Mouse (Mus musculus): ENCODE measurements around the gene Kdm6b. TPM values are rescaled to one million over a fixed set of nuclear protein-coding genes. Genes with fewer than 3 reads are reported as not detected.

Kdm6b gene
- polyA plus RNA-seq, 1 experiment = 10.5 TPM

- DNase-seq = no peak
- peaks cover 31% of the 10 kb centered on the region; the same call in 1 of the 2 replicates for H3K4me1 ChIP-seq (ENCODE audit: control insufficient read depth, insufficient read depth, low read length)
- no peak overlapping the region for H3K27ac ChIP-seq (ENCODE audit: insufficient read depth, low read depth, low read length)
- 77% methylated on average over 7 of the region's 7 CpGs for WGBS
- TF ChIP-seq CTCF (conservative IDR thresholded peaks at IDR 0.05; ENCODE audit: insufficient read depth, insufficient read length, low read depth, low read length) (no peak), POLR2A (IDR thresholded peaks at IDR 0.05; ENCODE audit: low read depth, low read length) (no peak)
- H3K27me3 ChIP-seq (replicated peaks; ENCODE audit: control insufficient read depth, insufficient read depth, low read length) = no peaks in the 10 kb centered on the region
- H3K36me3 ChIP-seq (ENCODE audit: control insufficient read depth, insufficient read depth, low read length) = no peaks in the 10 kb centered on the region
- no peak overlapping the region for H3K4me3 ChIP-seq (ENCODE audit: insufficient read depth, low read depth, low read length)
Observed at GRCm38 (mm10) chr11:69386758-69387157, 26.7 kb downstream of the Kdm6b start.

- peak; percentile 94 for DNase-seq
- H3K27ac ChIP-seq (ENCODE audit: insufficient read depth, low read depth, low read length) = peak overlapping the region; percentile 34; the same call in 1 of the 2 replicates
- no peaks in the 10 kb centered on the region for H3K27me3 ChIP-seq (replicated peaks; ENCODE audit: control insufficient read depth, insufficient read depth, low read length)
- H3K4me1 ChIP-seq (ENCODE audit: control insufficient read depth, insufficient read depth, low read length) = peaks cover 36% of the 10 kb centered on the region; the same call in 1 of the 2 replicates
- WGBS = 52% methylated on average over 6 of the region's 6 CpGs
- H3K4me3 ChIP-seq (ENCODE audit: insufficient read depth, low read depth, low read length) = no peak overlapping the region
- H3K36me3 ChIP-seq (ENCODE audit: control insufficient read depth, insufficient read depth, low read length) = no peaks in the 10 kb centered on the region
- TF ChIP-seq CTCF (conservative IDR thresholded peaks at IDR 0.05; ENCODE audit: insufficient read depth, insufficient read length, low read depth, low read length) (no peak), POLR2A (IDR thresholded peaks at IDR 0.05; ENCODE audit: low read depth, low read length) (no peak)
Observed at GRCm38 (mm10) chr11:69384979-69385378, 28.5 kb downstream of the Kdm6b start.

GRCm38 (mm10) chr11:69382478-69383105 is 30.9 kb downstream of the Kdm6b start:
- Histone ChIP-seq H3K36me3 (ENCODE audit: control insufficient read depth, insufficient read depth, low read length) (no peaks in the 10 kb centered on the region), H3K4me1 (ENCODE audit: control insufficient read depth, insufficient read depth, low read length) (peaks cover 31% of the 10 kb centered on the region; the same call in 1 of the 2 replicates), H3K4me3 (ENCODE audit: insufficient read depth, low read depth, low read length) (no peak overlapping the region), H3K27ac (ENCODE audit: insufficient read depth, low read depth, low read length) (no peak overlapping the region; the same call in 1 of the 2 replicates), H3K27me3 (replicated peaks; ENCODE audit: control insufficient read depth, insufficient read depth, low read length) (no peaks in the 10 kb centered on the region)
- TF ChIP-seq POLR2A (IDR thresholded peaks at IDR 0.05; ENCODE audit: low read depth, low read length) (no peak), CTCF (conservative IDR thresholded peaks at IDR 0.05; ENCODE audit: insufficient read depth, insufficient read length, low read depth, low read length) (no peak)
- DNase-seq = no peak
- WGBS = 44% methylated on average over 10 of the region's 10 CpGs

GRCm38 (mm10) chr11:69381356-69381755 is 32.1 kb downstream of the Kdm6b start:
- Histone ChIP-seq H3K4me3 (ENCODE audit: insufficient read depth, low read depth, low read length) (no peak overlapping the region), H3K36me3 (ENCODE audit: control insufficient read depth, insufficient read depth, low read length) (no peaks in the 10 kb centered on the region), H3K4me1 (ENCODE audit: control insufficient read depth, insufficient read depth, low read length) (peaks cover 34% of the 10 kb centered on the region; the same call in 1 of the 2 replicates), H3K27me3 (replicated peaks; ENCODE audit: control insufficient read depth, insufficient read depth, low read length) (no peaks in the 10 kb centered on the region), H3K27ac (ENCODE audit: insufficient read depth, low read depth, low read length) (no peak overlapping the region)
- peak; percentile 60 for DNase-seq
- TF ChIP-seq POLR2A (IDR thresholded peaks at IDR 0.05; ENCODE audit: low read depth, low read length) (no peak), CTCF (conservative IDR thresholded peaks at IDR 0.05; ENCODE audit: insufficient read depth, insufficient read length, low read depth, low read length) (no peak)
- WGBS = 75% methylated on average over 6 of the region's 6 CpGs

- no peak overlapping the region for H3K4me3 ChIP-seq (ENCODE audit: insufficient read depth, low read depth, low read length)
Observed at GRCm38 (mm10) chr11:69379600-69379999, 33.9 kb downstream of the Kdm6b start.

GRCm38 (mm10) chr11:69377766-69378165 is 35.7 kb downstream of the Kdm6b start:
- TF ChIP-seq POLR2A (IDR thresholded peaks at IDR 0.05; ENCODE audit: low read depth, low read length) (no peak), CTCF (conservative IDR thresholded peaks at IDR 0.05; ENCODE audit: insufficient read depth, insufficient read length, low read depth, low read length) (no peak)
- DNase-seq = peak; percentile 90
- no peak overlapping the region for H3K4me3 ChIP-seq (ENCODE audit: insufficient read depth, low read depth, low read length)
- H3K4me1 ChIP-seq (ENCODE audit: control insufficient read depth, insufficient read depth, low read length) = peaks cover 14% of the 10 kb centered on the region; the same call in 1 of the 2 replicates
- H3K27ac ChIP-seq (ENCODE audit: insufficient read depth, low read depth, low read length) = peak overlapping the region; percentile 84
- WGBS = 46% methylated on average over 3 of the region's 3 CpGs
- no peaks in the 10 kb centered on the region for H3K27me3 ChIP-seq (replicated peaks; ENCODE audit: control insufficient read depth, insufficient read depth, low read length)
- no peaks in the 10 kb centered on the region for H3K36me3 ChIP-seq (ENCODE audit: control insufficient read depth, insufficient read depth, low read length)

More at GRCm38 (mm10) chr11:69379600-69379999, 33.9 kb downstream of the Kdm6b start:
- Histone ChIP-seq H3K4me1 (ENCODE audit: control insufficient read depth, insufficient read depth, low read length) (peaks cover 25% of the 10 kb centered on the region; the same call in 1 of the 2 replicates), H3K36me3 (ENCODE audit: control insufficient read depth, insufficient read depth, low read length) (no peaks in the 10 kb centered on the region), H3K27me3 (replicated peaks; ENCODE audit: control insufficient read depth, insufficient read depth, low read length) (no peaks in the 10 kb centered on the region), H3K27ac (ENCODE audit: insufficient read depth, low read depth, low read length) (no peak overlapping the region)
- no peak for TF ChIP-seq POLR2A (IDR thresholded peaks at IDR 0.05; ENCODE audit: low read depth, low read length)
- TF ChIP-seq CTCF (conservative IDR thresholded peaks at IDR 0.05; ENCODE audit: insufficient read depth, insufficient read length, low read depth, low read length) = no peak
- 70% methylated on average over 3 of the region's 3 CpGs for WGBS
- no peak for DNase-seq

GRCm38 (mm10) chr11:69375646-69376045 is 37.8 kb downstream of the Kdm6b start:
- TF ChIP-seq POLR2A (IDR thresholded peaks at IDR 0.05; ENCODE audit: low read depth, low read length) (no peak), CTCF (conservative IDR thresholded peaks at IDR 0.05; ENCODE audit: insufficient read depth, insufficient read length, low read depth, low read length) (no peak)
- Histone ChIP-seq H3K4me1 (ENCODE audit: control insufficient read depth, insufficient read depth, low read length) (peaks cover 2% of the 10 kb centered on the region; the same call in 1 of the 2 replicates), H3K36me3 (ENCODE audit: control insufficient read depth, insufficient read depth, low read length) (no peaks in the 10 kb centered on the region), H3K4me3 (ENCODE audit: insufficient read depth, low read depth, low read length) (no peak overlapping the region), H3K27ac (ENCODE audit: insufficient read depth, low read depth, low read length) (no peak overlapping the region), H3K27me3 (replicated peaks; ENCODE audit: control insufficient read depth, insufficient read depth, low read length) (no peaks in the 10 kb centered on the region)
- no peak for DNase-seq
- WGBS = 79% methylated on average over 4 of the region's 4 CpGs
